Mouse (Mus musculus): ENCODE measurements around the gene Camk1g.

DNA sequence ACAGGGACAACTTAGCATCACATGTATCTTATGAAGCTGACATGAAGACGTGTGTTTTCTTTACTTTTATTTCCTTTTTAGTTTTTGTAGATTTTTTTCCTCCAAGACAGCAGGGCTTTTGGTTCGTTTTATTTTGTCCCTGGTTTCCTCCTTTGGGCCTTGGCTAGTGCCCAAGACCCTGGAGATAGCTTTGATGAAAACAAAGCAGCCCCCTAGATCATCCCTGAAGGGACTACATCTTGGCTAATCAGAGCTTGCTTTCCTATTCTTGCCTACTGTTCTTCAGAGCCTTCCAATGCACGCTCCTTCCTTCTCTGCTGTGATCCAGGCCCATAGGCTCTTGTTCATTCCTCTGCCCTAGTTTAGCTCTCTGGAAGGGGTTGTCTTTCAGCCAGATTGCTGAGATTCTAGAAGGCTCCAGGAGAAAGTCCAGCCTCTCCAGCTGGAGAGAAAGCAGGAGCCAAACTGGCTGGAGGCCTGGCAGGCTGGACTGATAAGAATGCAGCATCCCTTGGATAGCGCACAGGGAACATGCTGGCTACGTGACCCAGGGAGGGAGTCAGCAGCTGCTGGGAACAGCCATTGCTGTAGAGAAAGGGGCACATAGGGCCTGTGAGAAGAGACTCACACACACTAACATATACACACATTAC is 54.3 kb downstream of the Camk1g start:
- no peak for TF ChIP-seq ZNF384 (IDR thresholded peaks at IDR 0.05; ENCODE audit: low read depth, low read length)
- no peak for TF ChIP-seq ZC3H11A (IDR thresholded peaks at IDR 0.05; ENCODE audit: borderline replicate concordance, low read depth, low read length)
- TF ChIP-seq MAFK (IDR thresholded peaks at IDR 0.05; ENCODE audit: insufficient read depth, low read depth, low read length) = no peak
- no peak for TF ChIP-seq CHD2 (IDR thresholded peaks at IDR 0.05; ENCODE audit: low read depth, low read length)

Data from ES-E14 (cell line).